Mouse (Mus musculus): ENCODE measurements around the gene Fank1. TPM values are rescaled to one million over a fixed set of nuclear protein-coding genes. Genes with fewer than 3 reads are reported as not detected.
A peak's percentile ranks its signal among the peaks of the same experiment; 100 is the strongest.

Fank1 gene
- 0.14 TPM for polyA plus RNA-seq (2012; fragmentation: generic; extraction: Trizol)

GRCm38 (mm10) chr7:133776626-133776996 lies at the start of gene Fank1:
Fank1 (plus strand) TSS chr7:133776861.
- no peaks in the 10 kb centered on the region for H3K27me3 ChIP-seq (ENCODE audit: control insufficient read depth, insufficient read depth, insufficient read length)
- peak within 1 kb of the TSS; percentile 40 for H3K4me3 ChIP-seq
- no peaks in the 10 kb centered on the region for H3K36me3 ChIP-seq (ENCODE audit: control insufficient read depth, insufficient read depth)
- H3ac ChIP-seq (ENCODE audit: control insufficient read depth, insufficient read length) = peak within 1 kb of the TSS; percentile 32
- H3K4me2 ChIP-seq (ENCODE audit: low read depth) = peak within 1 kb of the TSS; percentile 70
- TF ChIP-seq POLR2A (IDR thresholded peaks at IDR 0.05; ENCODE audit: insufficient read length, low read depth) (peak; percentile 72), E2F4 (IDR thresholded peaks at IDR 0.05; ENCODE audit: insufficient read depth) (no peak), POLR2AphosphoS2 (IDR thresholded peaks at IDR 0.05; ENCODE audit: insufficient read length, low read depth) (peak; percentile 39), MYOD1 (IDR thresholded peaks at IDR 0.05; ENCODE audit: control insufficient read depth in 1 of 3, insufficient read length in 2 of 3, low read depth in 2 of 3) (no peak), MYOG (IDR thresholded peaks at IDR 0.05; ENCODE audit: control insufficient read depth in 1 of 3, insufficient read depth in 1 of 3, insufficient read length in 2 of 3, low read depth in 2 of 3) (peak in 1 of 3 experiments; percentile 27), SRF (IDR thresholded peaks at IDR 0.05; ENCODE audit: control insufficient read depth, insufficient read length, low read depth) (no peak)
- H3K79me2 ChIP-seq (ENCODE audit: control insufficient read depth, insufficient read depth) = peaks cover 5% of the 10 kb centered on the region

GRCm38 (mm10) chr7:133727027-133727426 lies 49.6 kb upstream of the Fank1 start:
- Histone ChIP-seq H3ac (ENCODE audit: control insufficient read depth, insufficient read length) (no peak overlapping the region), H3K4me3 (no peak overlapping the region), H3K4me2 (ENCODE audit: low read depth) (no peak overlapping the region), H3K36me3 (ENCODE audit: control insufficient read depth, insufficient read depth) (peaks cover 7% of the 10 kb centered on the region), H3K27me3 (ENCODE audit: control insufficient read depth, insufficient read depth, insufficient read length) (no peaks in the 10 kb centered on the region), H3K79me2 (ENCODE audit: control insufficient read depth, insufficient read depth) (no peaks in the 10 kb centered on the region)
- TF ChIP-seq POLR2AphosphoS2 (IDR thresholded peaks at IDR 0.05; ENCODE audit: insufficient read length, low read depth) = no peak

- Histone ChIP-seq H3K4me2 (ENCODE audit: low read depth) (peak overlapping the region; percentile 61), H3K27me3 (ENCODE audit: control insufficient read depth, insufficient read depth, insufficient read length) (no peaks in the 10 kb centered on the region), H3K79me2 (ENCODE audit: control insufficient read depth, insufficient read depth) (no peaks in the 10 kb centered on the region), H3K4me3 (no peak overlapping the region), H3ac (ENCODE audit: control insufficient read depth, insufficient read length) (no peak overlapping the region), H3K36me3 (ENCODE audit: control insufficient read depth, insufficient read depth) (peaks cover 3% of the 10 kb centered on the region)
- TF ChIP-seq CEBPB (IDR thresholded peaks at IDR 0.05; ENCODE audit: insufficient read depth, poor library complexity, severe bottlenecking) = no peak
- no peak for TF ChIP-seq MYOG (IDR thresholded peaks at IDR 0.05; ENCODE audit: control insufficient read depth in 1 of 3, insufficient read depth in 1 of 3, insufficient read length in 2 of 3, low read depth in 2 of 3)
- TF ChIP-seq MYOD1 (IDR thresholded peaks at IDR 0.05; ENCODE audit: control insufficient read depth in 1 of 3, insufficient read length in 2 of 3, low read depth in 2 of 3) = no peak
Measured at GRCm38 (mm10) chr7:133729351-133729750, 47.3 kb upstream of the Fank1 start.

- no peak overlapping the region for H3ac ChIP-seq (ENCODE audit: control insufficient read depth, insufficient read length)
- H3K4me3 ChIP-seq = no peak overlapping the region
- TF ChIP-seq TCF12 (IDR thresholded peaks at IDR 0.05; ENCODE audit: insufficient read depth, poor library complexity, severe bottlenecking) = peak; percentile 35
- TF ChIP-seq MYOG (IDR thresholded peaks at IDR 0.05; ENCODE audit: control insufficient read depth in 1 of 3, insufficient read depth in 1 of 3, insufficient read length in 2 of 3, low read depth in 2 of 3) = peak in 2 of 3 experiments; percentile 16 to 77
- peak; percentile 43 to 48 (median 46) for TF ChIP-seq MYOD1 (IDR thresholded peaks at IDR 0.05; ENCODE audit: control insufficient read depth in 1 of 3, insufficient read length in 2 of 3, low read depth in 2 of 3)
- no peak for TF ChIP-seq POLR2A (IDR thresholded peaks at IDR 0.05; ENCODE audit: insufficient read length, low read depth)
- peak overlapping the region; percentile 61 for H3K4me2 ChIP-seq (ENCODE audit: low read depth)
- H3K79me2 ChIP-seq (ENCODE audit: control insufficient read depth, insufficient read depth) = no peaks in the 10 kb centered on the region
- H3K27me3 ChIP-seq (ENCODE audit: control insufficient read depth, insufficient read depth, insufficient read length) = no peaks in the 10 kb centered on the region
- peaks cover 3% of the 10 kb centered on the region for H3K36me3 ChIP-seq (ENCODE audit: control insufficient read depth, insufficient read depth)
Measured at GRCm38 (mm10) chr7:133730324-133731191, 46.1 kb upstream of the Fank1 start.

- Histone ChIP-seq H3K36me3 (ENCODE audit: control insufficient read depth, insufficient read depth) (peaks cover 3% of the 10 kb centered on the region), H3K4me3 (no peak overlapping the region), H3K4me2 (ENCODE audit: low read depth) (no peak overlapping the region), H3ac (ENCODE audit: control insufficient read depth, insufficient read length) (no peak overlapping the region), H3K27me3 (ENCODE audit: control insufficient read depth, insufficient read depth, insufficient read length) (no peaks in the 10 kb centered on the region), H3K79me2 (ENCODE audit: control insufficient read depth, insufficient read depth) (no peaks in the 10 kb centered on the region)
- no peak for TF ChIP-seq TCF3 (IDR thresholded peaks at IDR 0.05; ENCODE audit: insufficient read length, low read depth)
- TF ChIP-seq MYOD1 (IDR thresholded peaks at IDR 0.05; ENCODE audit: control insufficient read depth in 1 of 3, insufficient read length in 2 of 3, low read depth in 2 of 3) = peak; percentile 36 to 90 (median 88)
- TF ChIP-seq E2F4 (IDR thresholded peaks at IDR 0.05; ENCODE audit: insufficient read depth) = no peak
- no peak for TF ChIP-seq CEBPB (IDR thresholded peaks at IDR 0.05; ENCODE audit: insufficient read depth, poor library complexity, severe bottlenecking)
- TF ChIP-seq POLR2AphosphoS2 (IDR thresholded peaks at IDR 0.05; ENCODE audit: insufficient read length, low read depth) = no peak
Measured at GRCm38 (mm10) chr7:133731971-133732645, 44.6 kb upstream of the Fank1 start.

GRCm38 (mm10) chr7:133740558-133740957 lies 36.1 kb upstream of the Fank1 start:
- Histone ChIP-seq H3K79me2 (ENCODE audit: control insufficient read depth, insufficient read depth) (no peaks in the 10 kb centered on the region), H3K36me3 (ENCODE audit: control insufficient read depth, insufficient read depth) (peaks cover 12% of the 10 kb centered on the region), H3ac (ENCODE audit: control insufficient read depth, insufficient read length) (no peak overlapping the region), H3K27me3 (ENCODE audit: control insufficient read depth, insufficient read depth, insufficient read length) (no peaks in the 10 kb centered on the region), H3K4me3 (no peak overlapping the region), H3K4me2 (ENCODE audit: low read depth) (no peak overlapping the region)
- no peak for TF ChIP-seq USF1 (IDR thresholded peaks at IDR 0.05; ENCODE audit: low read depth)
- peak in 2 of 3 experiments; percentile 24 to 79 for TF ChIP-seq MYOD1 (IDR thresholded peaks at IDR 0.05; ENCODE audit: control insufficient read depth in 1 of 3, insufficient read length in 2 of 3, low read depth in 2 of 3)
- peak in 1 of 3 experiments; percentile 50 for TF ChIP-seq MYOG (IDR thresholded peaks at IDR 0.05; ENCODE audit: control insufficient read depth in 1 of 3, insufficient read depth in 1 of 3, insufficient read length in 2 of 3, low read depth in 2 of 3)
- no peak for TF ChIP-seq CEBPB (IDR thresholded peaks at IDR 0.05; ENCODE audit: insufficient read depth, poor library complexity, severe bottlenecking)
- no peak for TF ChIP-seq REST (IDR thresholded peaks at IDR 0.05; ENCODE audit: insufficient read depth, insufficient read length)
- TF ChIP-seq E2F4 (IDR thresholded peaks at IDR 0.05; ENCODE audit: insufficient read depth) = no peak

Data from myocyte (in vitro differentiated cells).